Mouse (Mus musculus) spleen, adult 2 months (tissue): ENCODE measurements around the gene Olfm4.

Experiments used
- CTCF ChIP-seq: fragments of 200-500 bp; IDR thresholded peaks from 2 replicates; pipeline ENCODE4 v1.5.1; 2011; ENCODE audit warnings: mild to moderate bottlenecking, inconsistent platforms; ENCODE audit not compliant: insufficient read depth, insufficient read length, insufficient replicate concordance; ENCODE audit errors: extremely low read depth
- POLR2A ChIP-seq: fragments of 200-500 bp; IDR thresholded peaks from 2 replicates; pipeline ENCODE4 v1.6.1; 2011; ENCODE audit warnings: low read depth, low read length, inconsistent platforms

DNA sequence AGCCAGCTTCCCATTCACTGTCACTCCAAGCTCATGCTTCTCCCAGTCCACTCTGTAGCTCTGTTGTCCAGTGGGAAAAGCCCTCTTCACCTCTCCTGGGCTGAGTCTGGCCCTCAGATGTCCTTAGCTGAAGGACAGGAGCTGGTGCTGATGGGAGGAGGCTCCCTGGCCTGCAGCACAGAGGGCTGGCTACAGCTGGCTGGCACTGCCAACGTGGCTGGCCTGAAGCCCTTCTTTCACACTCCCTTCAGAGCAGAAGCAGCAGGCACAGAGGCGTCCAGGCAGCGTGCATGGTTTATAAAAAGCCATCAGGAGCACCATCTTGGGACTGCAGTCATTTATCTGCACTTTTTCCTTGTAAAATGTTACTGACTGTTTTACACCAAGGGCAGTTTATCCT is 13.7 kb upstream of the Olfm4 start:
- TF ChIP-seq POLR2A: no peak
- no peak for TF ChIP-seq CTCF
